Mouse (Mus musculus) T-helper 17 cell (primary cell): ENCODE data around the gene Chdh.

Experiments used
- in situ Hi-C, 2 experiments: fragments of 300-600 bp; cut with MboI, MseI; formaldehyde crosslinking; loops; 1 replicate in 1 of 2; 2 replicates in 1 of 2; pipeline ENCODE4 v1.15.1; 2025; ENCODE audit warnings: high pct_unique_total_duplicates in 2 of 2

Chdh gene

GRCm38 (mm10) chr14:30011886-30012560, 3.2 kb downstream of the Chdh start:
- in situ Hi-C loops = no loop called here

- in situ Hi-C loops = no loop called here
Observed at GRCm38 (mm10) chr14:30014487-30014886, 5.7 kb downstream of the Chdh start.

GRCm38 (mm10) chr14:30015008-30015407, 6.2 kb downstream of the Chdh start:
- in situ Hi-C loops = loop anchor here in 1 of 2 experiments (5.0 kb wide), 1 partner anchor 1872 kb away; no protein-coding TSS in a partner anchor

DNA sequence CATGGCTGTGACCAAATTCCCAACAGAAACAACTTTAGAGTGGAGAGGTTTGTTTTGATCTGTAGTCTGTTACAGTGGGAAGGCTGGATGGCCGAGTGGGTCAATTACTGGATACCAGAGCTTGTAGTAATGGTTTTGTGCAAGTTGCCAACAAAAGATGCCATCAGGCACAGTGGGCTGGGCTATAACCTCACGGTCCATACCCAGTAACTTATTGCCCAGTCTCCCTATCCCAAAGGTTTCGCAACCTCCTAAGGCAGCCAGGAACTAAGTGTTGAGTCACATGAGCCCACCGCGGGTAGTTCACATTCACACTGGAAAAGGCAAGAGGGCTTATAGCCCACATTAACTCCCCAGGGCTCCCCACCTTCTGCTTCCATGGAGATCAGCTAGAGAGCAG, 7.8 kb downstream of the Chdh start:
- in situ Hi-C loops = loop anchor here in 1 of 2 experiments (5.0 kb wide), 1 partner anchor 1871 kb away; no protein-coding TSS in a partner anchor

GRCm38 (mm10) chr14:30017794-30018462, 9.1 kb downstream of the Chdh start:
- in situ Hi-C loops = loop anchor here in 1 of 2 experiments (5.0 kb wide), 1 partner anchor 1869 kb away; no protein-coding TSS in a partner anchor

DNA sequence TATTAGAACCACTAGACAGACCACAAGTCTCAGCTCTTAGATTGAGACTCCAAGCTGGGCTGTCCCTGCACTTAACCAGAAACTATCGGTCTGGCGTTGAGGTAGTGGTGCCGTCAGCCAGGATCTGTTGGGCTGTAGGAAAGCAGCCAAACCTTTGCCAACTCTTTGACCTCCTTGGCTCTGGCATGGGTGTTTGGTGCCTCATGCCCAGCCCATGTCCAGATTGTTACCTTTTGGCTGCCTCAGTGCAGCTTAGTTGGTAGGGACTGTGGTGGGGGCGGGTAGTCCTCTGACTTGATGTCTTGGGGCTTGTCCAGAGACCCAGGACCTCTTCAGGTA, 9.6 kb downstream of the Chdh start:
- in situ Hi-C loops = loop anchor here in 1 of 2 experiments (5.0 kb wide), 1 partner anchor 1869 kb away; no protein-coding TSS in a partner anchor

DNA sequence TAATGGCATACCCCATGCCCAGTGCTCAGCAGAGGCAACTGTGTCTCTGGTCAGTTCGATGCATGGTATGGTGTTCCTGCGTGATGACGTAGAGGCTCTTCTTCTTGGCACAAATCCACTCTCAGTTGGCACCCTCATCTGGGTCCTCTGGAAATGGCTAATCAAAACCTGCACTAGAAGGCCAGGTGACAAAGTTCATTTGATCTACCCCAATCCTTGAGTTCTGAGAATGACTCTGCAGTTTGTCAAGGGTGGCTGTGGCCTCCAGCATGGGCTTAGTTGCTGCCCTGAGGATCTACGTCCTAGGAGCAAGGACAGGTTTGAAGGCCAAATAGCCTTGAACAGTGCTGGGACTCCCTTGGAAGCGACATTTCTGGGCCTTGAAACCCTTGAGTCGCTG, 10.0 kb downstream of the Chdh start:
- in situ Hi-C loops = loop anchor here in 1 of 2 experiments (5.0 kb wide), 1 partner anchor 1868 kb away; no protein-coding TSS in a partner anchor

DNA sequence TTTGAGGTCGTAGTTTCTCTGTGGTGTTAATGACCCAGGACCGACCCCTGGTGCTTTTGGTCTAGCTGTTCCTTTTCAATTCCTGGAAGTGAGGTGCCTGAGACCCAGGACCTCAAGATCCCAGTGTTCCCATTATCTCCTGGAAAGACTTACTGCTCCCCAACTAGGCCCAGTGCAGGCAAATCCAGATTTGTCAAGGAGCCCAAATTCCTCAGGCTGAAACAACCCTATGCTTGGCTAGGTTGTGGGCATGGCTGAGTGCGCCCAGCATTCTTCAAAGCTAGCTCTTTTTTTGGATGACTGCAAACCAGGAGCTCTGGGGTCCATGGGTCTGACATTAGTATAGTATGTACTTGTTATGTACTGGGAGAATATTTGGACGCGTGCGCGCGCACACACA, 10.6 kb downstream of the Chdh start:
- in situ Hi-C loops = loop anchor here in 1 of 2 experiments (5.0 kb wide), 1 partner anchor 1868 kb away; no protein-coding TSS in a partner anchor

- in situ Hi-C loops = loop anchor here in 1 of 2 experiments (5.0 kb wide), 1 partner anchor 1867 kb away; no protein-coding TSS in a partner anchor
Observed at GRCm38 (mm10) chr14:30019792-30020575, 11.2 kb downstream of the Chdh start.

DNA sequence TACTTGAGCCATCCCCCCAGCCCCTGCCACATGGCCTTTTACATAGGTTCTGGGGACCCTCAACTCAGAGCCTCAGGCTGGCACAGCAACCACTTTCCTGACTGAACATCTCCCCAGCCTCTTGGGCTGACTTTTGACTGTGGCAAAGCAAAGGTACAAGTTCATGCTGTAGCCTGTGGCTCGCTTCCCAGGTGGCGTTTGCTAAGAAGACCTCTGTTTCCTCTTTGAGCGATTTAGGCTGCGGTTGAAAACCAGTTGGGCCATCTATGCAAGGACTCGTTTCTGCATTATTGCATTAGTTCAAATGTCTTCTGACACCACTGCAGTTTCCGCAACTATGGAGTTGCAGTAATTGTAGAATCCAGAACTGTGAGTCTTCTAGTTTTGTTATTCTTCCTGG, 13.6 kb downstream of the Chdh start:
- in situ Hi-C loops = no loop called here

- in situ Hi-C loops = no loop called here
Observed at GRCm38 (mm10) chr14:30024387-30024786, 15.6 kb downstream of the Chdh start.

DNA sequence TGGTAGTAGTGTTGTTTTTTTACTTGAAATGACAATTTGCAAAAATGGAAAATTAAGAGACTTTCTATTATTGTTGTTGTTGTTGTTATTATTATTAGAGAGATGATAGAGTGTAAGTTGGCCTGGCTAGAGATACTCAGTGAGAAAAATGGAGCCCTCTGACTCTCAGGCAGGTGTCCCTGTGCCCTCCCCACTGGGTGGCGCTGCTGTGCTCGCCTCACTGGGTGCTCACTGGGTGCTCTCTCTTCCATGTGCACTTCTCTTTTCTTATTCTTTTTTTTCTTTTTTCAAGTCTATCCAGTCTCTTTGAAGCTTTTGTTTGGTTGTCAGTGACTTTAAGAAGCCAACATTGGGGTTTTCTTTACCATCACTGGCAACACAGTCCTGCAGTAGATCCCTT, 18.6 kb downstream of the Chdh start:
- in situ Hi-C loops = no loop called here

- in situ Hi-C loops = no loop called here
Observed at GRCm38 (mm10) chr14:30033405-30033804, 24.6 kb downstream of the Chdh start.

DNA sequence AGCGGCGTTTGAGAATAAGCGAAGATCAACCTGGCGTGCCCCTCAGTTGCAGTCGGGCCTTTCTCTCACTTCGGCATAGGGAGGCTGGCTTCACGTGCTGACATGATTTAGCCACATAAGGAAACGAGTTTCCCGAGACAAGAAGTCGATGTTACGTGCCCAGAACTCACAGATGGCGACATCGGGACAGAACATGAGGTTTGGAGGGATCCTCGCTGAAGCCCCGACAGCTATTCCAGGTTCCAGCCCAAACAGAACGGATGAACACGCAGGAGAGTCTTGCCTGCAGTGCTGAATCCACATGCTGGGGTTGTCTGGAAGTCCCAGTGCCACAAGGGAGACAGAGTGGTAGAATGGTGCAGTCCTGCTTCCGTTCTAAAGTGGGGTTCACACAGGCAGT, 29.6 kb downstream of the Chdh start:
- in situ Hi-C loops = loop anchor here in 1 of 2 experiments (5.0 kb wide), 1 partner anchor 54 kb away; no protein-coding TSS in a partner anchor

DNA sequence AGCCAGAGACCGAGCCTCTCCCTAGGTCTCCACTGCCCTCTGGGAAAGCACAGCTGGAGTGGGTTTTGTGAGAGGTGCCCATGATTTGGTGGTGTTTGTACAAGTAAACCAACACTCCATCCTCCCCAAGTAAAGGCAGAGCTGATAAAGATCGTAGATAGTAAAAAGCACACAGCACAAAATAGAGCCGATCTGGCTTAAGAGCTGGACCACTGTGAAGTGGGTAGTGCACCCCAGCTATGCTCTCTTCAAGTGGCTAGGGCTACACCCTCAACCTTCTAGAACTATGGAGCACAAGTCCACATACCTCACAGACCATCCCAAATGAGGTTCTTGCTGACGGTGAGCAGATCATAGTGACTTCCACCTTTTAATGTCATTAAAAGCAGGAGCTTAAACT, 30.6 kb downstream of the Chdh start:
- in situ Hi-C loops = loop anchor here in 1 of 2 experiments (5.0 kb wide), 1 partner anchor 53 kb away; no protein-coding TSS in a partner anchor

DNA sequence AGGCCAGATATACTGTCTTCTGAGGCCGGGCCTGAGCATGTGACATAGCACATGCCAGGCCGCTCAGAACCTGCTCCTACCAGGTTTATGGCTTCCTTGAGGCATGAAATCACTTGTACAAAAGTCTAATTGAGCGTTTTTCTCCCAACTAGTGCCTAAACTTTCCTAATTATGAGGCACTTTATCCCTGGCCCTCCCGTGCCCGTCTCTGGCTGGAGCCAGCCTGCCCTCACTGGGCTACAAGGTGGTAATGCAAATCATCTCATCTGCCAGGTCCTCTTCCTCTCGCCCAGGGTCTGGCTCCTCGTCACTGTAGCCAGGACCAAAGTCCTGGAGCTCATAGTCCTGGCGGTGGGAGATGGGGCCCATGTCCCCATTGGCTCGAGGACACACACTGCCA, 33.0 kb downstream of the Chdh start:
- in situ Hi-C loops = no loop called here

DNA sequence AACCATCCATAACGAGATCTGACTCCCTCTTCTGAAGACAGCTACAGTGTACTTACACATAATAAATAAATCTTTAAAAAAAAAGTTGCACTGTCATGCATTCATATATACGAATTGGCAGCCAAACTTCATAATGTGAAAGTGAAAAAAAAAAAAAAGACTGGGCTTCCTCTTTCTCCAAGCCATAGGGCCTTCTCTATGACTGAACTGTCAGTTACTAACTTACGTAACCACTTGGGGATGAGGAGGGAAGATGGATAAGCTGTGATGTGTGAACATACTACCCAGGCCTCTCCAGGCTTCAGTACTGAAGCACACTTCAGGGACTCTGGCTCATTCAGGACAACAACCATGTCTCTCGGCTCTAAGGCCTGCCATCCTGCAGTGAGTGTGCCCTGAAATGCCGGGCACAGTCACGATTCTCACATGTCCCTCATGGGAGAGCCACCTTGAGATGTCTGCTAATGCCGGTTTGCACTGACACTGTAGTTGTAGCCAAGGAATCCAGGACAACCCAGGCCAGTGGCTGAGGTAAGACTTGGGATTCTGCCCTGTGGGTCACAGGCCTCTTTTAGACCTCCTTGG, 34.6 kb downstream of the Chdh start:
- in situ Hi-C loops = no loop called here

DNA sequence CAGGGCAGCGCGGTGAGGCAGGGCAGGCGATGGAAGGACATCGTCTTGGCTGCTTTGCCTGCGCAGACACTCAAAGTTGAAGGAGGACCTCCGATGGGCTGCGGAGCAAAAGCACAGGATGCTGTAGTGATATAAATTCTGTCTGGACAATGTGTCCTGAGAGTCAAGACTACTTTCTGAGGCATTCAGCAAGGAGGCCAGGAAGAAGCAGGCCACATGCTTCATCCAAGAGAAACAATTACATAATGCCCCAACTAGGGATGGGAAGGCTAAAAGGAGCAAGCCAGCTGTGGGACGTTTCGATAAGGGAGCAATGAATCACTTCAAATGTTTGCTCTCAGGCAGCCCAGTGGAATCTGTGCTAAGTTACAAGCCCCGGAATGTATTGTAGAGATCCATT, 36.4 kb downstream of the Chdh start:
- in situ Hi-C loops = no loop called here

DNA sequence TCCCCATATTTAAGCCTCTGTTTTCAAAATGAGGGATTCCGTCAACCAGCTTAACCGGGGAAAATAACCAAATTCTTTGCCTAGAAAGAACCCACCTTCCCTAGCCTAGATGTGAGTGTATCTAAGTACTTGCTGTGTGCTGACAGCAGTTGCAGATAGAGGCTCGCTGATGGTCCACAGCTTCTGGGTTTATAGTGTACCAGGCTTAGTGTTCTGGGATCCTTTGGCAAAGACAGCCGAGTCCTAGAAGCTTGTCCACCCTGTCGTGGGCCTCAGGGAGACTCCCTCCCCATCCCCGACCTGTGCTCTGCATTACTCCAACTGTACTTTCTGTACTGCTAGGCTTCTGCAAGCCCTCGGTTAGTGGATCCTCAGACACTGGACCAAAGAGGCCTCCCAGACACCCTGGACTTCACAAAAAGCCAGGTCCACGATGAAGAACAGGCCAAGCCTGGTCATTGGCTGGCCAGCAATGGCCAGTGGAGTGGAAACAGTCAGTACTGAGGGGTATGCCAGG, 36.9 kb downstream of the Chdh start:
- in situ Hi-C loops = no loop called here

- in situ Hi-C loops = no loop called here
Observed at GRCm38 (mm10) chr14:30046976-30047375, 38.2 kb downstream of the Chdh start.

DNA sequence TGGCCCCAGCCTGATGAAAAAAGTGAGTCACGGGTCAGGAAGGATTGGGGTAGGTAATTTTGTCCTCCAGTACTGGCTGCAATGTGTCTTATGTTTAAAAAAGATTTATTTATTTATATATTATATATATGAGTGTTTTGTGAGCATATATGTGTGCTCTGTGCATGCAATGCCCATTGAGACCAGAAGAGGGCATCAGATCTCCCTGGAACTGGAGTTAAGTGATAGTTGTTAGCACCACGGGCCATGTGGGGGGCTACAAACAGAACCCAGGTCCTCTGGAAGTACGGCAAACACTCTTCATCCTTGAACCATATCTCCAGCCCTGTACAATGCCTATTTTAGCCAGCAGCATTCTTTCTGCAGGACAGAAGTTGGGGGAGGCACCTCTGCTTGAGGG, 39.2 kb downstream of the Chdh start:
- in situ Hi-C loops = no loop called here
